Mouse (Mus musculus) cerebellum, postnatal 25 days (tissue): ENCODE data around the gene Ldlrap1.

ENCODE experiments used
- DNase-seq, 2 experiments: peaks; one replicate each; pipeline ENCODE4 v3.0.0; 2021; ENCODE audit warnings: mixed read lengths in 2 of 2

Ldlrap1 gene

DNA sequence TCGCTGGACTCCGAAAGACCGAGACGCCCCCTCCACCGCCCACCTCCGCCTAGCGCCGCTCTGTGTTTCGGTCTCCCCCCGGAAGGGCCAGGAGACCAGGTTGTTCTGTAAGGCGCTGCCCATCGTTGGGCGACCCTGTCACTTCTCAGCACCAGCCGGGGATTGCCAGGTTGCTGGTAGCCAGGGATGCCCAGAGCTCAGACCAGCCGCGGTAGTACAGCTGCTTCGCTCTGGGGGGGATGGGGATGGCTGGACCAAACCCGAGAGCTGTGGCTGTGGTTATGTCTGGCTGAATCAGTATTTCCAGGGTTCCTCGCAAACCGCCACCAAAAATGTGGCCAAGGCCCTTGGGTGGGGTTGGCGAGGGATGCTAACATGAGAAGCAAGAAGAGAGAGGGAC lies 63.2 kb downstream of the Ldlrap1 start:
- no peak for DNase-seq

DNA sequence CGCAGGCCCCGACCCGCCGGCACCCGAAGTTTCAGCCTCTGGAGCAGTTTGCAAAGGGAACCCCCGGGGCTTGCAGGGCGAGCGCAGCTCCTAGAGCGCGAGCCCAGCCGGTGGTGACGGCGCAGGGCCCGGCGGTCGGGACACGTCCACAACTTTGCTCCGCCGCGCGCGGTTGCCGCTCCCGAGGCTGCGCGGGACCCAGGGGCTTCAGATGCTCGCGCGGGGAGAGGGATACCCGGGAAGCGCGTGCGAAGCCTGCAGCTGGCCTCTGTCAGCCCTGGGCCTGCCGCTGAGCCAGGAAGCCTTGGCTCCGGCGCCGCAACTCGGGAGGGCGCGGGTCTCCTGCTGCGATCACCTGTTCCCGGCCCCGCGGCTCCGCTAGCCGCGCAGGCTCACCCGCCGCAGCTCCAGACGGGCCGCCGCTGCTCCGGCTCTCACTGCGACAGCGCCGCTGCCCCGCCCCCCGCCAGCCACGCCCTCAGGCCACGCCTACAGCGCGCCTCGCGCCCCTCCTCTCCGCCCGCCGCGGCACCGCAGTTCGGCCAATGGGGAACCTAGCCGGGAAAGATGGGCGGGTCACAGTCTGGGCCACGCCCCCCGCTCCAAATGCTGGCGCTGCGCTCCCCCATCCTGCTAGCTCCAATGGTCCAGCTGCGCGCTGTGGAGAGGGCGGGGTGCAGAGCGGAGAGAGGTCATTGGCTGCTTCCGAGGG lies 63.8 kb downstream of the Ldlrap1 start, which contains the start of gene Man1c1:
Gene Man1c1, minus strand, starts transcription at position 456 of the 712 bp plus-strand sequence.
- peak; percentile 99 for DNase-seq

DNA sequence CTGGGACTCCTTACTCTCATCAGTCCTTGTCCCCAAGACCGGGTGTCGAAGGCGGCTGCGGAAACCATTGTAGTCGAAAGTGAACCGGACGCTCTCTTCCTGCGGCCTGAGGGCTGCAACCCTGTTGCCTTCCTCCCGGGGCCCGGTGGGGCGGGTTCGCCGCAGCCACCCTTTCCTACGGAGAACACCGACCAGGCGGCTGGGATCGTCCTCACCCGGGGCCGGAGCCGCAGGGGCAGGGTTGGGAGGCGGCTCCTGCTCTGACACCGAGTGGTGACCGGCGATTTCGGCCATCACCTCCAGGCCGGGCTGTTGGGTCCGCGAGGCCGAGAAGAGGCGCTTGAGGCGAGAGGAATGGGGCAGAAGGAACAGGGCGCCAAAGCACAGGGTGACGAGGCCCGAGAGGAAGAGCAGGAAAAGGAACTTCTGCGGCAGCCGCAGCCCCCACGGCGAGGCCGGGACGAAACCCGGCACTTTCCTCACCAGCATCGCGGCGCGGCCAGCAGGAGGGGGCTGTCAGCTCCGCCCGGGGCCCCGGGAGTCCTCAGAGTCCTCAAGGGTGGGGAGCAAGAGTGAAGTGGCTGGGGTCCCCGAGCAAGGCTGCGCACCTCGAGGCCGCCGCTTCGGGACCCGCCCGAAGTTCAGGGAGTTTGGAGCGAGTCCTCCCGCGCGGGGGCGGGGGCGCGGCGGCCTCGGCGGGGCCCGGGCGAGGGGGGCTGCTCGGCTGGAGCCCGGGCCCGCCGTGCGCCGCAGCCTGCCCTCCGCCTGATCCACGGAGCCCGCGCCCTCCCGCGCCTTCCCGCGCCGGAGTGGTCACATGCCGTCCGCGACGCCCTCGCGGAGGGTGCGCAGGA lies 64.6 kb downstream of the Ldlrap1 start:
- peak; percentile 72 to 75 for DNase-seq

DNA sequence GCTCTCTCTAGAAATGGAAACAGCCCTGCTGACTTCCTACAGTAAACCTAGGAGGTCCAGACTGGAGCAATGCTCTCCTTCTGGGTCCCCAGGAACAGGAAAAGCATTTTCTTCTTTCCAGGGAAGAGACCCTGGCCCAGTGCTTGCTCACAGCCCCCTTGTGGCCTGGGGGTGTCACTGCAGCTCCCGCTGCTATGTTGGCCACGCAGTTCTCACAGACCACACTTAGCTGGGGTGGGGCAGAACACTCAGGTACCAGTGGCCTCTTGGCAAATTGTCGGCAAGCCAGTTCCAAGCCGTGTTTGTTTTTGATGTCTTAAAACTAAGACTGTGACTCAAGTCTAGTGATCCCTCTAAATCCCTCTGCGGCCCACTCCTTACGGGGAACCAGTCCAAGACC lies 65.9 kb downstream of the Ldlrap1 start:
- peak; percentile 90 to 91 for DNase-seq

DNA sequence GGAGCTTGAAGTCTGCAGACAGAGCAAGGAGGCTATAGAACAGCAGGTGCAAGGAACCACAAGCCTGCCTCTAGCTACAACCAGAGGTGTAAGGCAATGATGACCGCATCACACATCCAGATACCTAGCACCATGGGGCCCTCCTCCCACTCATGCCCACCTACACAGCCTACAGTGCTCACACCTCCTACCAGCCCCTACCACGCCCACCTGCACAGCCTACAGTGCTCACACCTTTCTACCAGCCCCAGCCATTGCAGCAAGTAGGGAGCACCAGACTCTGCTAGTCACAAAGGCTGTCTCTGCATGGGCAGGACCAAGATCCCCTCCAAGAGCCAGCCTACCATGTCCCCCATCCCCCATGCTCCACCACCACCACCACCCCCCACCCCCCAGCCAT lies 66.9 kb downstream of the Ldlrap1 start:
- no peak for DNase-seq

DNA sequence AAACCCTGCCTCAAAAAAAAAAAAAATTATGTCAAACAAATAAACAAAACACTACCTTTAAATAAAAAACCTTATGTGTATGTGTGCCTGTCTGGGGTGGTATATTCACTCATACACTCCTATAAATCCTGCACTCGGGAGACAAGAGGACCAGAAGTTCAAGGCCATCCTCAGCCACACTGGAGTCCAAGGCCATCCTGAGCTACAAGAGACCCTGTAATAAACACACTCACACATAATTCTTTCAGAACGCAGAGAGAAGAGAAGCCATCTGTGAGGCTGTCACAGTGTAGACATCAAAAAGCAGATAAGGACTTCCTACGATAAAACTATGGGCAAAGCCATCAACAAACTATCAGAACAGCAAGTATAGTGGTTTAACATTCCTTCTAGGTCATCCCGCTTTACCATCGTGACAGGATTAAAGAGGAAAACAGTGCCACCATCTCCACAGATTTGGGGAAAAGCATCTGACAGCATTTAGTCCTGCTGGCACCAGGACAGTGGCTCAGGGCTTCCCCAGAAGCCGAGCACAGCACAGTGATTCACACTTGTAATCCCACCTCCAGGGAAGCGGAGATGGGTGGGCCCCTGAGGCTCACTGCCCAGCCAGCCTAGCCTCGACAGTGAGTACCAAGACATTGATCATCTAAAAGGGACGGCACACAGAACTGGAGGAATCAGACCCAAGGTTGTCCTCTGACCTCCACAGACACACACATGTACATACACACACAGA lies 74.5 kb downstream of the Ldlrap1 start:
- no peak for DNase-seq

DNA sequence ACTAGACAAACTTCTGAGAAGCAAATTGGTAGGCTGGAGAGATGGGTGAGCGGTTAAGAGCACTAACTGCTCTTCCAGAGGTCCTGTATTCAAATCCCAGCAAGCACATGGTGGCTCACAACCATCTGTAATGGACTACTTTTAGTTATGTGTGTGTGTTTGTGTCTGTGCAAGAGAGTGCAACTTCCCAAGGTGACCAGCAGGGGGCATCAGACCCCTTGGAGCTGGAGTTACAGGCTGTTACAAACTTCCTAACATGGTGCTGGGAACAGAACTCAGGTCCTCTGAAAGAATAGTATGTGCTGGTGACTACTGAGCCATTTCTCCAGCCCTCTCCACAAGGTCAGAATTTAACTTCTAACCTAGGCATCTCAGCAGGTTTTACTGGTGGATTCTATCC lies 75.4 kb downstream of the Ldlrap1 start:
- DNase-seq: no peak
